Mouse (Mus musculus): ENCODE results near the gene Slitrk1. TPM values are rescaled to one million over a fixed set of nuclear protein-coding genes. Genes with fewer than 3 reads are reported as not detected.

Slitrk1 gene
- polyA plus RNA-seq, 1 experiment from 2014 or later = 0.39 TPM

- WGBS = 7% methylated on average over 24 of the region's 24 CpGs
- peaks cover 20% of the 10 kb centered on the region; the same call in 1 of the 2 replicates for H3K27me3 ChIP-seq (replicated peaks; ENCODE audit: control insufficient read depth, insufficient read depth, low read length)
- peak overlapping the region; percentile 23 for H3K4me3 ChIP-seq (ENCODE audit: low read depth, low read length)
- H3K4me2 ChIP-seq (replicated peaks; ENCODE audit: low read depth) = peak overlapping the region; percentile 55
- H3K9me3 ChIP-seq (ENCODE audit: control insufficient read depth) = no peaks in the 10 kb centered on the region
- H3K4me1 ChIP-seq (replicated peaks; ENCODE audit: control insufficient read depth, insufficient read depth, low read length) = no peaks in the 10 kb centered on the region
- no peak for ATAC-seq
- H3K9ac ChIP-seq (ENCODE audit: low read depth, low read length) = no peak overlapping the region
- no peaks in the 10 kb centered on the region for H3K36me3 ChIP-seq (ENCODE audit: control insufficient read depth, insufficient read depth)
- no peak overlapping the region for H3K27ac ChIP-seq (ENCODE audit: low read depth, low read length)
- no peak for TF ChIP-seq CTCF (IDR thresholded peaks at IDR 0.05; ENCODE audit: low read depth)
These were observed 2.7 kb downstream of the Slitrk1 start for GRCm38 (mm10) chr14:108911138-108911841.

GRCm38 (mm10) chr14:108910449-108911137, 3.4 kb downstream of the Slitrk1 start:
- Histone ChIP-seq H3K4me1 (replicated peaks; ENCODE audit: control insufficient read depth, insufficient read depth, low read length) (no peaks in the 10 kb centered on the region), H3K4me3 (ENCODE audit: low read depth, low read length) (peak overlapping the region; percentile 23), H3K4me2 (replicated peaks; ENCODE audit: low read depth) (peak overlapping the region; percentile 55), H3K27me3 (replicated peaks; ENCODE audit: control insufficient read depth, insufficient read depth, low read length) (peaks cover 20% of the 10 kb centered on the region; the same call in 1 of the 2 replicates), H3K36me3 (ENCODE audit: control insufficient read depth, insufficient read depth) (no peaks in the 10 kb centered on the region), H3K9ac (ENCODE audit: low read depth, low read length) (no peak overlapping the region), H3K27ac (ENCODE audit: low read depth, low read length) (no peak overlapping the region), H3K9me3 (ENCODE audit: control insufficient read depth) (no peaks in the 10 kb centered on the region)
- WGBS = 9% methylated on average over 19 of the region's 19 CpGs
- no peak for TF ChIP-seq CTCF (IDR thresholded peaks at IDR 0.05; ENCODE audit: low read depth)
- no peak for ATAC-seq

- no peaks in the 10 kb centered on the region for H3K9me3 ChIP-seq (ENCODE audit: control insufficient read depth)
- no peak overlapping the region for H3K9ac ChIP-seq (ENCODE audit: low read depth, low read length)
- WGBS = 29% methylated on average over 6 of the region's 6 CpGs
- H3K27me3 ChIP-seq (replicated peaks; ENCODE audit: control insufficient read depth, insufficient read depth, low read length) = peaks cover 20% of the 10 kb centered on the region; the same call in 1 of the 2 replicates
- no peak for TF ChIP-seq CTCF (IDR thresholded peaks at IDR 0.05; ENCODE audit: low read depth)
- H3K4me3 ChIP-seq (ENCODE audit: low read depth, low read length) = no peak overlapping the region
- no peak for ATAC-seq
- H3K27ac ChIP-seq (ENCODE audit: low read depth, low read length) = no peak overlapping the region
- no peaks in the 10 kb centered on the region for H3K36me3 ChIP-seq (ENCODE audit: control insufficient read depth, insufficient read depth)
- H3K4me2 ChIP-seq (replicated peaks; ENCODE audit: low read depth) = no peak overlapping the region
- H3K4me1 ChIP-seq (replicated peaks; ENCODE audit: control insufficient read depth, insufficient read depth, low read length) = no peaks in the 10 kb centered on the region
These were observed 4.5 kb downstream of the Slitrk1 start for GRCm38 (mm10) chr14:108909336-108909953.

- no peaks in the 10 kb centered on the region for H3K4me1 ChIP-seq (replicated peaks; ENCODE audit: control insufficient read depth, insufficient read depth, low read length)
- no peak overlapping the region for H3K4me2 ChIP-seq (replicated peaks; ENCODE audit: low read depth)
- ATAC-seq = no peak
- H3K4me3 ChIP-seq (ENCODE audit: low read depth, low read length) = no peak overlapping the region
- TF ChIP-seq CTCF (IDR thresholded peaks at IDR 0.05; ENCODE audit: low read depth) = no peak
- no peaks in the 10 kb centered on the region for H3K27me3 ChIP-seq (replicated peaks; ENCODE audit: control insufficient read depth, insufficient read depth, low read length)
- no peak overlapping the region for H3K9ac ChIP-seq (ENCODE audit: low read depth, low read length)
- no peak overlapping the region for H3K27ac ChIP-seq (ENCODE audit: low read depth, low read length)
- 80% methylated on average over 7 of the region's 7 CpGs for WGBS
- no peaks in the 10 kb centered on the region for H3K9me3 ChIP-seq (ENCODE audit: control insufficient read depth)
- H3K36me3 ChIP-seq (ENCODE audit: control insufficient read depth, insufficient read depth) = no peaks in the 10 kb centered on the region
These were observed 15.4 kb downstream of the Slitrk1 start for GRCm38 (mm10) chr14:108898601-108899000.

- H3K27me3 ChIP-seq (replicated peaks; ENCODE audit: control insufficient read depth, insufficient read depth, low read length) = no peaks in the 10 kb centered on the region
- no peak overlapping the region for H3K4me2 ChIP-seq (replicated peaks; ENCODE audit: low read depth)
- H3K9ac ChIP-seq (ENCODE audit: low read depth, low read length) = no peak overlapping the region
- H3K4me1 ChIP-seq (replicated peaks; ENCODE audit: control insufficient read depth, insufficient read depth, low read length) = no peaks in the 10 kb centered on the region
- no peaks in the 10 kb centered on the region for H3K9me3 ChIP-seq (ENCODE audit: control insufficient read depth)
- no peak overlapping the region for H3K4me3 ChIP-seq (ENCODE audit: low read depth, low read length)
- ATAC-seq = no peak
- TF ChIP-seq CTCF (IDR thresholded peaks at IDR 0.05; ENCODE audit: low read depth) = no peak
- 49% methylated on average over 2 of the region's 2 CpGs for WGBS
- no peaks in the 10 kb centered on the region for H3K36me3 ChIP-seq (ENCODE audit: control insufficient read depth, insufficient read depth)
- H3K27ac ChIP-seq (ENCODE audit: low read depth, low read length) = no peak overlapping the region
These were observed 18.5 kb downstream of the Slitrk1 start for GRCm38 (mm10) chr14:108895456-108895855.

GRCm38 (mm10) chr14:108867816-108868215, 46.1 kb downstream of the Slitrk1 start:
- no peaks in the 10 kb centered on the region for H3K4me1 ChIP-seq (replicated peaks; ENCODE audit: control insufficient read depth, insufficient read depth, low read length)
- no peak overlapping the region for H3K4me3 ChIP-seq (ENCODE audit: low read depth, low read length)
- H3K27me3 ChIP-seq (replicated peaks; ENCODE audit: control insufficient read depth, insufficient read depth, low read length) = no peaks in the 10 kb centered on the region
- ATAC-seq = no peak
- H3K4me2 ChIP-seq (replicated peaks; ENCODE audit: low read depth) = no peak overlapping the region
- no peaks in the 10 kb centered on the region for H3K9me3 ChIP-seq (ENCODE audit: control insufficient read depth)
- no peaks in the 10 kb centered on the region for H3K36me3 ChIP-seq (ENCODE audit: control insufficient read depth, insufficient read depth)
- H3K9ac ChIP-seq (ENCODE audit: low read depth, low read length) = no peak overlapping the region
- no peak for TF ChIP-seq CTCF (IDR thresholded peaks at IDR 0.05; ENCODE audit: low read depth)
- H3K27ac ChIP-seq (ENCODE audit: low read depth, low read length) = no peak overlapping the region
